Mouse (Mus musculus): Measurements from ENCODE around the gene Myt1l. TPM values are rescaled to one million over a fixed set of nuclear protein-coding genes. Genes with fewer than 3 reads are reported as not detected.

Myt1l gene
- polyA plus RNA-seq, 1 experiment from 2014 or later: 1.9 TPM

DNA sequence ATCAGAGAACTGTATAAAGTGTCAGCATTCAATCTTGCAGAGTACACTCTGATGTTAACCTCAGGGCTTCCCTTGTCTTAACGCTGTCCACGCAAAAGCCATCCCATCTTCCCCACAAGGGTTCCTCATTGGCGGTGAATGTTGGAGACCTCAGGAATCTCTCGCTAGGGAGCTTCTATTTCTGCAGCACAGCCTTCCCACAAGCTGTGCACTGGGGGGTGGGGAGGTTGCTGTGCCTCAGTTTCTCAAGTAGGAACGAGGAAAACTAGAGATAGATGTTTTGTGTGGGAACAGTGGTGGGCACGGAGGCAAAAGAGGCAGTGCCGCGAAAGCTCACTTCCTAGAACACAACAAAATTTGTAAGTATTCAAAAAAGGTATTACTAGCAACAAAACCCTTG is 409.1 kb downstream of the Myt1l start, which contains the start of gene Pxdn:
Gene Pxdn, plus strand, starts transcription at position 301 of the 400 bp plus-strand sequence.
- peak within 1 kb of the TSS; percentile 92 for H3K9ac ChIP-seq (ENCODE audit: low read length)
- H3K4me3 ChIP-seq (replicated peaks; ENCODE audit: low read length): peak within 1 kb of the TSS; percentile 77
- peak within 1 kb of the TSS; percentile 63 for H3K4me2 ChIP-seq (ENCODE audit: low read depth, low read length)
- ATAC-seq (ENCODE audit: insufficient read depth, low FRiP score): no peak
- H3K27ac ChIP-seq (ENCODE audit: low read length): peak within 1 kb of the TSS; percentile 91
- H3K9me3 ChIP-seq (replicated peaks; ENCODE audit: control insufficient read depth, low read length): no peaks in the 10 kb centered on the region
- H3K4me1 ChIP-seq (ENCODE audit: control insufficient read depth, insufficient read depth, low read length): peaks cover 8% of the 10 kb centered on the region; the same call in 1 of the 2 replicates
- no peaks in the 10 kb centered on the region for H3K27me3 ChIP-seq (ENCODE audit: control insufficient read depth, insufficient read depth, low read length)
- H3K36me3 ChIP-seq (ENCODE audit: control insufficient read depth, insufficient read depth, low read length): no peaks in the 10 kb centered on the region
- 42% methylated on average over 8 of the region's 8 CpGs for whole genome bisulfite sequencing

- H3K4me2 ChIP-seq (ENCODE audit: low read depth, low read length): peak overlapping the region; percentile 63
- no peaks in the 10 kb centered on the region for H3K36me3 ChIP-seq (ENCODE audit: control insufficient read depth, insufficient read depth, low read length)
- H3K9ac ChIP-seq (ENCODE audit: low read length): peak overlapping the region; percentile 92
- H3K4me1 ChIP-seq (ENCODE audit: control insufficient read depth, insufficient read depth, low read length): peaks cover 8% of the 10 kb centered on the region; the same call in 1 of the 2 replicates
- no peaks in the 10 kb centered on the region for H3K27me3 ChIP-seq (ENCODE audit: control insufficient read depth, insufficient read depth, low read length)
- peak overlapping the region; percentile 77 for H3K4me3 ChIP-seq (replicated peaks; ENCODE audit: low read length)
- ATAC-seq (ENCODE audit: insufficient read depth, low FRiP score): peak; percentile 84
- peak overlapping the region; percentile 91 for H3K27ac ChIP-seq (ENCODE audit: low read length)
- H3K9me3 ChIP-seq (replicated peaks; ENCODE audit: control insufficient read depth, low read length): no peaks in the 10 kb centered on the region
- WGBS: under 1% methylated on average over 45 of the region's 49 CpGs
These were observed 409.7 kb downstream of the Myt1l start for GRCm38 (mm10) chr12:29937851-29938375.

DNA sequence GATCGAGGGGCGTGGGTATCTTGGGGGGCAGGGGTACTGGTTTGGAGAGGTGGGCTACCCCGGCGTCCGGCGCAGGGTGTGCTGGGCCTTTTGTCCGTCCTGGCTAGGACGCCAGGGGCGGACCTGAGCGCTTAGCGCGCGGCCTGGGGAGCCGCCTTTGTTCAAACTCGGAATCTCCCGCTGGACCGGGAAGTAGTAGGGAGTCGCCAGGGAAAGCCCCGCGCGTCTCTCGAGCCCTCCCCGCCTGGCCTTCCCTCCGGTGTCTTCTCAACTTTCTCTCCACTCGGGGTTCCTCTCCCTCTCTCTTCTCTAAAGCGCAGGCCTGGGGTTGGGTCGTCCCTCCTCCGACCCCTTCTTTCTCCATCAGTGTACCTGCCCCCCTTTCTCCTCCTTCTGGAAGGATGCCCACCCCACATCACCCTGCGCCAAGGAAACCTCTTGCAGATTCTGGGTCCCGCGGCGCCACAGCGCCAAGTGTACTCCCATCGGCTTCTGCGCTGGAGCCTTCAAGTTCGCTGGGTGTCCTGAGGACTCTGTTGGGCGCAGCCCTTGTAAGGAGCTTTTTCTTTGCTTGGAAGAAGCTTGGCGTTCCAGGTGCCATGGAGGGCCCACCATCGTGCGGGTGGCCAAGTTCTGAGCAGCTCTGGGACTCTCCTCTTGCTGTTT is 410.3 kb downstream of the Myt1l start:
- peaks cover 8% of the 10 kb centered on the region; the same call in 1 of the 2 replicates for H3K4me1 ChIP-seq (ENCODE audit: control insufficient read depth, insufficient read depth, low read length)
- ATAC-seq (ENCODE audit: insufficient read depth, low FRiP score): peak; percentile 84
- H3K4me2 ChIP-seq (ENCODE audit: low read depth, low read length): peak overlapping the region; percentile 63
- H3K4me3 ChIP-seq (replicated peaks; ENCODE audit: low read length): peak overlapping the region; percentile 77
- H3K36me3 ChIP-seq (ENCODE audit: control insufficient read depth, insufficient read depth, low read length): no peaks in the 10 kb centered on the region
- H3K27ac ChIP-seq (ENCODE audit: low read length): peak overlapping the region; percentile 91
- under 1% methylated on average over 40 of the region's 40 CpGs for WGBS
- H3K27me3 ChIP-seq (ENCODE audit: control insufficient read depth, insufficient read depth, low read length): no peaks in the 10 kb centered on the region
- H3K9ac ChIP-seq (ENCODE audit: low read length): peak overlapping the region; percentile 92
- no peaks in the 10 kb centered on the region for H3K9me3 ChIP-seq (replicated peaks; ENCODE audit: control insufficient read depth, low read length)

DNA sequence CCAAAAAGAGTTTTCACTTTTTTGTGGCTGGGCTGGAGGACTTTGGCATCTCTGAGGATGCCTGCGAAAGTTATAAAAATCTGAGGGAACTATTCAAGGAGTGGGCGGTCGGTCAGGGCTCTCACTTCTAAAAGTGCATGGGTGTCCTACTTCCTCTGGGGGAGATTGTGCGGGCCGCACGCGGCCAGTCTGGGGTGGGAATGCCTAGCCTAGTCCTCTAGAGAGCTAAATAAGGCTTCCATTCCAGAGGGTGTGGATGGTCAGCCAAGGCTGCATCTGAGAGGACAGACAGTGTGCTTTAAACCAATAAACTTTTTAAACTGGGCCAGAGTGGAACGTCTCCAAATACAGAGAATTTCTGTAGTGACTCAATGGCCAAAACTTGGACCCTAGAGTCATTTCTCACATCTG is 411.1 kb downstream of the Myt1l start:
- H3K4me2 ChIP-seq (ENCODE audit: low read depth, low read length): peak overlapping the region; percentile 63
- no peak for ATAC-seq (ENCODE audit: insufficient read depth, low FRiP score)
- H3K4me3 ChIP-seq (replicated peaks; ENCODE audit: low read length): peak overlapping the region; percentile 77
- 13% methylated on average over 8 of the region's 8 CpGs for WGBS
- H3K9ac ChIP-seq (ENCODE audit: low read length): peak overlapping the region; percentile 92
- no peaks in the 10 kb centered on the region for H3K27me3 ChIP-seq (ENCODE audit: control insufficient read depth, insufficient read depth, low read length)
- H3K9me3 ChIP-seq (replicated peaks; ENCODE audit: control insufficient read depth, low read length): no peaks in the 10 kb centered on the region
- peak overlapping the region; percentile 91 for H3K27ac ChIP-seq (ENCODE audit: low read length)
- H3K4me1 ChIP-seq (ENCODE audit: control insufficient read depth, insufficient read depth, low read length): peaks cover 10% of the 10 kb centered on the region; the same call in 1 of the 2 replicates
- H3K36me3 ChIP-seq (ENCODE audit: control insufficient read depth, insufficient read depth, low read length): no peaks in the 10 kb centered on the region

GRCm38 (mm10) chr12:29942435-29942834 is 414.3 kb downstream of the Myt1l start:
- Histone ChIP-seq H3K9ac (ENCODE audit: low read length) (no peak overlapping the region), H3K4me3 (replicated peaks; ENCODE audit: low read length) (no peak overlapping the region), H3K27me3 (ENCODE audit: control insufficient read depth, insufficient read depth, low read length) (no peaks in the 10 kb centered on the region), H3K27ac (ENCODE audit: low read length) (no peak overlapping the region), H3K36me3 (ENCODE audit: control insufficient read depth, insufficient read depth, low read length) (no peaks in the 10 kb centered on the region), H3K9me3 (replicated peaks; ENCODE audit: control insufficient read depth, low read length) (no peaks in the 10 kb centered on the region), H3K4me1 (ENCODE audit: control insufficient read depth, insufficient read depth, low read length) (peaks cover 16% of the 10 kb centered on the region), H3K4me2 (ENCODE audit: low read depth, low read length) (no peak overlapping the region)
- WGBS: 82% methylated on average over 2 of the region's 2 CpGs
- no peak for ATAC-seq (ENCODE audit: insufficient read depth, low FRiP score)

DNA sequence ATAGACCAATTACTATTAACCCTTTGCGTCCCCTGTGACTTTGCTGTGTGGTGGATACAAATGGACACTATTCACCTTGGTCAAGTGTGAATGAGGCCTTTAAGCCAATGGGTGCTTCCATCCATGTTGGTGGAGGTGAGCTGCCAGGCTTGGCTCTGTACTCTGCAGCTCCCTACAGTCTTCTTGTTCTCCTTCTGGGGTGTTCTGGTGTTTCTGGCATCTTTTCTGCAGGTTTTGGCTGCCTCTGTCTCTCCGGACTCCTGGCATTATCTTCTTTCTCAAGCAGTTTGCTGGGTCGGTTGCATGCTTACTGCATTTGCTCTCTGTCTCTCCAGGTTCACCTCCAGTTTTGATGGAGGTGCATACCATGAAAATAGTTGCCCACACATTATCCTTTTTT is 416.5 kb downstream of the Myt1l start:
- WGBS: 68% methylated on average over 3 of the region's 3 CpGs
- Histone ChIP-seq H3K9ac (ENCODE audit: low read length) (no peak overlapping the region), H3K27ac (ENCODE audit: low read length) (no peak overlapping the region), H3K4me3 (replicated peaks; ENCODE audit: low read length) (no peak overlapping the region), H3K4me1 (ENCODE audit: control insufficient read depth, insufficient read depth, low read length) (peaks cover 16% of the 10 kb centered on the region), H3K9me3 (replicated peaks; ENCODE audit: control insufficient read depth, low read length) (no peaks in the 10 kb centered on the region), H3K36me3 (ENCODE audit: control insufficient read depth, insufficient read depth, low read length) (no peaks in the 10 kb centered on the region), H3K4me2 (ENCODE audit: low read depth, low read length) (no peak overlapping the region), H3K27me3 (ENCODE audit: control insufficient read depth, insufficient read depth, low read length) (no peaks in the 10 kb centered on the region)
- no peak for ATAC-seq (ENCODE audit: insufficient read depth, low FRiP score)

DNA sequence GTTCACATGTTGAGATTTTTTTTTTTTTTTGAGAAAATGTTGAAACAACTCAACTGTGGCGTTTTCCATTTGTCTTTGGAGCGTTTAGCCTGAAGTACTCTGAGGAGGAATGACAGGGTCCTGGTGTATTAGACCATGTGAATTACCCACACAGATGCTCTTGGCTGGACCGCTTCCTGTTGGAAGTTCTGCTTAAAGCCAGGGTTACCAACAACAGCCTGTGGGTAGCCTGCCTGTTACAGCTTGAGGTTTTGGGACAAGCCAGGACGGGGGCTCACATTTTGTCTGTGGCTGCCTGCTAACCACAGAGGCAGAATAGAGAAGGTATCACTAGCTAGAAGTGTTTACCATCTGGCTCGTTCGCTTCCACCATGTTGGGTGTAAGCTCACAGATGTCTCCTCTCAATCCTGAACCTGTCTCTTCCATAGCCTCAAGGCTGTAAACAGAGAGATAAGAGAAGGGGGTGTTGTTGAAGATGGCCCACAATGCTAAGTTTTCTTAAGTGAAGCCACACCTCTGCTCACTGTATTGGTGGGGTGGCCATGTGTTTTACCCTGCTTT is 417.1 kb downstream of the Myt1l start:
- Histone ChIP-seq H3K4me2 (ENCODE audit: low read depth, low read length) (no peak overlapping the region), H3K9ac (ENCODE audit: low read length) (no peak overlapping the region), H3K9me3 (replicated peaks; ENCODE audit: control insufficient read depth, low read length) (no peaks in the 10 kb centered on the region), H3K36me3 (ENCODE audit: control insufficient read depth, insufficient read depth, low read length) (no peaks in the 10 kb centered on the region), H3K27me3 (ENCODE audit: control insufficient read depth, insufficient read depth, low read length) (no peaks in the 10 kb centered on the region), H3K27ac (ENCODE audit: low read length) (no peak overlapping the region), H3K4me1 (ENCODE audit: control insufficient read depth, insufficient read depth, low read length) (peaks cover 12% of the 10 kb centered on the region), H3K4me3 (replicated peaks; ENCODE audit: low read length) (no peak overlapping the region)
- ATAC-seq (ENCODE audit: insufficient read depth, low FRiP score): no peak
- 48% methylated on average over 6 of the region's 6 CpGs for WGBS

DNA sequence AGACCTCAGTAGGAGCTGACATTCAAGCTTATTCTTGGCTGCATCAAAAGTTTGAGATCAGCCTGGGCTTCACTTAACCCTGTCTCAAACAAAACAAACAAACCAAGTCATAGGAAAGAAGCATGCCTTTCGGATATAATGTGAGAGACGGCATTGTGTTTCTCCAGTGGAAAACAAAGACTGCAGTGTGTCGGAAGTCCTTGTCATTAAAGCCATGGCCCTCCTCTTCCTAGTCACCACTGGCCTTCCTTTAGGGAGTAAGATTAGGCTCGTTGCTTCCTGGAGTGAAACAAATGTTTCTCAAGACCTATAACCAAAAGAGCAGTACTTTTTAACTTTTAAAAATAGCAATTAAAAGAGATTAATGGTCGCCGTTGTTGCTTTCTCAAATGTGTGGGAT is 422.9 kb downstream of the Myt1l start:
- Histone ChIP-seq H3K4me2 (ENCODE audit: low read depth, low read length) (no peak overlapping the region), H3K9ac (ENCODE audit: low read length) (no peak overlapping the region), H3K9me3 (replicated peaks; ENCODE audit: control insufficient read depth, low read length) (no peaks in the 10 kb centered on the region), H3K4me1 (ENCODE audit: control insufficient read depth, insufficient read depth, low read length) (peaks cover 34% of the 10 kb centered on the region), H3K27ac (ENCODE audit: low read length) (peak overlapping the region; percentile 44), H3K4me3 (replicated peaks; ENCODE audit: low read length) (no peak overlapping the region), H3K36me3 (ENCODE audit: control insufficient read depth, insufficient read depth, low read length) (no peaks in the 10 kb centered on the region), H3K27me3 (ENCODE audit: control insufficient read depth, insufficient read depth, low read length) (no peaks in the 10 kb centered on the region)
- no peak for ATAC-seq (ENCODE audit: insufficient read depth, low FRiP score)
- WGBS: 53% methylated on average over 6 of the region's 6 CpGs

GRCm38 (mm10) chr12:29951485-29951884 is 423.3 kb downstream of the Myt1l start:
- Histone ChIP-seq H3K36me3 (ENCODE audit: control insufficient read depth, insufficient read depth, low read length) (no peaks in the 10 kb centered on the region), H3K27me3 (ENCODE audit: control insufficient read depth, insufficient read depth, low read length) (no peaks in the 10 kb centered on the region), H3K4me2 (ENCODE audit: low read depth, low read length) (no peak overlapping the region), H3K27ac (ENCODE audit: low read length) (peak overlapping the region; percentile 8; the same call in 1 of the 2 replicates), H3K4me1 (ENCODE audit: control insufficient read depth, insufficient read depth, low read length) (peaks cover 34% of the 10 kb centered on the region), H3K4me3 (replicated peaks; ENCODE audit: low read length) (no peak overlapping the region), H3K9ac (ENCODE audit: low read length) (no peak overlapping the region), H3K9me3 (replicated peaks; ENCODE audit: control insufficient read depth, low read length) (no peaks in the 10 kb centered on the region)
- no peak for ATAC-seq (ENCODE audit: insufficient read depth, low FRiP score)
- WGBS: 83% methylated on average over 5 of the region's 5 CpGs

Data from stomach, embryonic 16.5 days (tissue).